Mouse (Mus musculus): ENCODE measurements around the gene Srd5a2.

DNA sequence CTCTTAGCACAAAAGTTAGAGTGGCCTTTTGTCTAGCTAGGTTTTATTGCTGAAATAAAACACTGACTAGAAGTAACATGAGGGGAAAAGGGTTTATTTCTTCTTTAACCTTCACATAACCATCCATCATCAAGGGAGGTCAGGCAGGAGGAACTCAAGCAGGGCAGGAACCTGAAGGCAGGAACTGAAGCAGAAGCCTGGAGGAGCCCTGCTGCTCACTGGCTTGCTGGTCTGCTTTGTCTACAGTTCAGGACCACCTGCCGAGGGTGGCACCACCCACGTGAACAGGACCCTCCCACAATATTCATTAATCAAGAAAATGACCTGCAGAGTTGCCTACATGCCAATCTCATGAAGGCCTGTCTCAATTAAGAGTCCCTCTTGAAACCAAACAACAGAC is 45.3 kb downstream of the Srd5a2 start:
- TF ChIP-seq CTCF (IDR thresholded peaks at IDR 0.05; ENCODE audit: insufficient read depth, low read length) (no peak), POLR2A (IDR thresholded peaks at IDR 0.05; ENCODE audit: borderline replicate concordance, extremely low read depth, low read depth, low read length) (no peak)

Measured in lung, adult 2 months (tissue).